Mouse (Mus musculus): ENCODE data around the gene Wscd1. TPM values are rescaled to one million over a fixed set of nuclear protein-coding genes. Genes with fewer than 3 reads are reported as not detected.
"Not testable (repeated sequence)": the region's sequence is repeated elsewhere in the genome, so short reads cannot be mapped to it uniquely, and the experiment has no call there.

Gene Wscd1
- polyA plus RNA-seq, 1 experiment: 0.05 TPM

DNA sequence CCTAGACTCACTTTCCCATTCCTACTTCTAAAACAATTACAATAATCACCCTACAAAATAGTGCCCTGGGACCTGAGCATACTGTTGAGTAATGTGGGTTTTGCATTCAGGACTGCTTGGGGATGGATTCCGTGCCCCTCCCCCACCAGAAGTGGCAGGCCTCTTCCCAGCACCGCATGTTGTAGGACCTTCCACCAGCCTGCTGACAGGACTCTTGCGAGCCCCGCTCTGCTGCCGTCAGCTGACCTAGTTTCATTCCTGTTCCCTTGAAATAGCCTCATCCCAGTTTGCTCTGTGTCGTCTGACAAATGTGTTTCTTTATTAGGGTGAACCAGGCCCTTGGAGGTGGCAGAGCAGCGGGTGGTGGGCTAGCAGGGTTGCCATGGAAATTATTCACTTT is 64.8 kb downstream of the Wscd1 start:
- no peak for TF ChIP-seq GATA1 (IDR thresholded peaks at IDR 0.05; ENCODE audit: low read length)
- TF ChIP-seq TAL1 (IDR thresholded peaks at IDR 0.05; ENCODE audit: low read length): no peak
- Histone ChIP-seq H3K4me1 (ENCODE audit: control insufficient read depth) (no peaks in the 10 kb centered on the region), H3K4me3 (replicated peaks) (no peak overlapping the region), H3K27me3 (ENCODE audit: control insufficient read depth) (no peaks in the 10 kb centered on the region), H3K9me3 (ENCODE audit: control insufficient read depth, low read length) (no peaks in the 10 kb centered on the region), H3K36me3 (ENCODE audit: control insufficient read depth) (no peaks in the 10 kb centered on the region)

DNA sequence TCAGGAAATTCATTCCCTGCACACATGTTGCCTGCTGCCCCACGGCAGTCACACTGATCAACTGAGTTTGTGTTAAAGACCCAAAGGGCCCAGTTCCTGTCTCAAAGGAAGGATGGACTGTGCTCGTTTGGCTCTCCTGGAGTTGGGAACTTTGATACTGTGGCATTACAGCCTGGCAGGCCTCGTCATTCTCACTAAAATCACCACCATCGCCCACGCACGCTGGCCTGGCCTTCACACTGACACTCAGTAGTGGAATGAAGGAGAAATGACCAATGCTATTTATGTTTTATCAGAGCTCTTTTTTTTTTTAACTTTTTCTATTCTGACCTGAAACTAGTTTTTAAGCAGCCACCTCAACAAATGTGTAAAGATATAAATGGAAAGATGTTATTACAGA is 65.6 kb downstream of the Wscd1 start:
- Histone ChIP-seq H3K36me3 (ENCODE audit: control insufficient read depth) (no peaks in the 10 kb centered on the region), H3K9me3 (ENCODE audit: control insufficient read depth, low read length) (no peaks in the 10 kb centered on the region), H3K4me3 (replicated peaks) (no peak overlapping the region), H3K4me1 (ENCODE audit: control insufficient read depth) (no peaks in the 10 kb centered on the region), H3K27me3 (ENCODE audit: control insufficient read depth) (no peaks in the 10 kb centered on the region)
- TF ChIP-seq GATA1 (IDR thresholded peaks at IDR 0.05; ENCODE audit: low read length) (no peak), TAL1 (IDR thresholded peaks at IDR 0.05; ENCODE audit: low read length) (no peak)

DNA sequence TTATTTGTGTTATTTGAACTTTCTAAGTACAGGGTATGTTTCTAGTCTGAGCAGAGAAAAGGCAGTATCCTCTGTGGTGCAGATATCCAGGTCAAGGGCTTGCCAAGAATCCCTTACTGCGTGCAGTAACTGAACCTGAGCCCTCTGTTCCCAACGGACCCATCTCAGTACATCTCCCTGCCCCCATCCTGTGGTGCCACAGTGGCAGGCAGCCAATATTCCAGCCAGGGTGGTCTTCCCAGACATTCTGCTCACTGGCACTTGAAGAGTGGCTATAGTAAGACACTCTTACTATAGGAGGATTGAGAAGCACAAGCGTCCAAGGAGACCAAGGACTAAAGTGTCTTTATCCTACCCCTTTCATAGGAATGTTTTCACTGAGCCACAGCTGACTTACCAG is 67.2 kb downstream of the Wscd1 start:
- no peaks in the 10 kb centered on the region for H3K36me3 ChIP-seq (ENCODE audit: control insufficient read depth)
- H3K9me3 ChIP-seq (ENCODE audit: control insufficient read depth, low read length): no peaks in the 10 kb centered on the region
- no peak for TF ChIP-seq TAL1 (IDR thresholded peaks at IDR 0.05; ENCODE audit: low read length)
- no peak for TF ChIP-seq GATA1 (IDR thresholded peaks at IDR 0.05; ENCODE audit: low read length)
- no peak overlapping the region for H3K4me3 ChIP-seq (replicated peaks)
- no peaks in the 10 kb centered on the region for H3K27me3 ChIP-seq (ENCODE audit: control insufficient read depth)
- no peaks in the 10 kb centered on the region for H3K4me1 ChIP-seq (ENCODE audit: control insufficient read depth)

DNA sequence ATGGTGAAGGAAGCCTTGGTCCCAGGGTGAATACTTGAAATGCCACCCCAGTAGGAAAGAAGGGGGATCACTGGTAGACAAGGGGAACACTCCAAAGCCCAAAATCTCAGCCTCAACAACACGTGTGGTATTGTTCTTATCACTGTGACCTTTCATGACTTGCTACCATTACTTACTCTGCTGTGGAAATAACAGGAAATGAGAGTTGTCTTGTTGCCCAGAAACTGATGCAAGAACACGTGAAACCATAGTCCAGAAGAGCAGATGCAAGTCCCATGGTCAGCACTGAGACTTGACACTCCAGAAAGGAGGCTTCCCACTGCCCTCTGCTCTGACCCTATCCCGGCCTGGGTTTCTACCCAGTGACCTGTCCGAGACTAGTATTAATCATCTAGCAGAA is 67.6 kb downstream of the Wscd1 start:
- no peaks in the 10 kb centered on the region for H3K27me3 ChIP-seq (ENCODE audit: control insufficient read depth)
- TF ChIP-seq GATA1 (IDR thresholded peaks at IDR 0.05; ENCODE audit: low read length) (no peak), TAL1 (IDR thresholded peaks at IDR 0.05; ENCODE audit: low read length) (no peak)

DNA sequence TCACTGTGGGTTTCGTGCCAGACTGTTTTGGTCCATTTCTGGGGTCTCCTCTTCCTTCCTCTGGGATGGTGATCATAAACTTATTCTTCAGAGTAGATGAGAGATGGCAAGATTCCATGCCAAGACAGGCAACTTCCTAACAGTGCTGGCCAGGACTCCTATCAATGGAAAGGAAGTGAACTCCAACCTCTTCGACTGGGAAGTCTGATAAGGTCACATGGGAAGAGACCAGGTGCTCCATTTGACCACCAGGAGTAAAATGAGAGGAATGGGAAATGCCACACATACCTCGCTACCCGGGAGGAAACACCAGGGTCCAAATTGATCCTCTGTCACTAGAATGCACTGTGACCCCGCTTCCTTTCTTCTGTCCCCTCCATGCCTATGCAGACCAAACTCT is 68.4 kb downstream of the Wscd1 start:
- Histone ChIP-seq H3K36me3 (ENCODE audit: control insufficient read depth) (no peaks in the 10 kb centered on the region), H3K4me1 (ENCODE audit: control insufficient read depth) (no peaks in the 10 kb centered on the region), H3K27me3 (ENCODE audit: control insufficient read depth) (no peaks in the 10 kb centered on the region), H3K9me3 (ENCODE audit: control insufficient read depth, low read length) (no peaks in the 10 kb centered on the region), H3K4me3 (replicated peaks) (no peak overlapping the region)
- TF ChIP-seq TAL1 (IDR thresholded peaks at IDR 0.05; ENCODE audit: low read length): no peak
- TF ChIP-seq GATA1 (IDR thresholded peaks at IDR 0.05; ENCODE audit: low read length): no peak

More for the DNA sequence above, 67.6 kb downstream of the Wscd1 start:
- Histone ChIP-seq H3K9me3 (ENCODE audit: control insufficient read depth, low read length) (no peaks in the 10 kb centered on the region), H3K36me3 (ENCODE audit: control insufficient read depth) (no peaks in the 10 kb centered on the region), H3K4me3 (replicated peaks) (no peak overlapping the region), H3K4me1 (ENCODE audit: control insufficient read depth) (no peaks in the 10 kb centered on the region)

DNA sequence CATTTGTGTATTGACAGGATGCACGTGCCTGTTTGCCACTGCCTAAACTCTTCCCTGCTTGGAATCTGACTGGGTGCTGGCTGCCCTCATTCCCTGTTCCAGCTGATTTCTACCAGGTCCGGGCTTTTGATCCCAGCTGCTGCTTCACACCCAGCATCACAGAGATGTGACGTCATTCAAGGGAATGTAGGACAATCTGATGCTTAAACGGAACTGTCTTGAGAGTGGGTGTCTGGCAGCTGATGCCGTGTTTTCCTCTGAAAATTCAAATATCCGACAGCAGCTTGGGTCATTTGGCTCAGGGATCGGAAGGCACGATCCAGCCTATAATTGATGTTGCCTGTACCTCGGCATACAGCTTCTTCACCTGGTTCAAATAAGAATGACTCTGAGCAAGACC is 70.2 kb downstream of the Wscd1 start:
- Histone ChIP-seq H3K4me1 (ENCODE audit: control insufficient read depth) (no peaks in the 10 kb centered on the region), H3K9me3 (ENCODE audit: control insufficient read depth, low read length) (no peaks in the 10 kb centered on the region), H3K27me3 (ENCODE audit: control insufficient read depth) (no peaks in the 10 kb centered on the region), H3K4me3 (replicated peaks) (no peak overlapping the region), H3K36me3 (ENCODE audit: control insufficient read depth) (no peaks in the 10 kb centered on the region)
- TF ChIP-seq TAL1 (IDR thresholded peaks at IDR 0.05; ENCODE audit: low read length) (no peak), GATA1 (IDR thresholded peaks at IDR 0.05; ENCODE audit: low read length) (no peak)

DNA sequence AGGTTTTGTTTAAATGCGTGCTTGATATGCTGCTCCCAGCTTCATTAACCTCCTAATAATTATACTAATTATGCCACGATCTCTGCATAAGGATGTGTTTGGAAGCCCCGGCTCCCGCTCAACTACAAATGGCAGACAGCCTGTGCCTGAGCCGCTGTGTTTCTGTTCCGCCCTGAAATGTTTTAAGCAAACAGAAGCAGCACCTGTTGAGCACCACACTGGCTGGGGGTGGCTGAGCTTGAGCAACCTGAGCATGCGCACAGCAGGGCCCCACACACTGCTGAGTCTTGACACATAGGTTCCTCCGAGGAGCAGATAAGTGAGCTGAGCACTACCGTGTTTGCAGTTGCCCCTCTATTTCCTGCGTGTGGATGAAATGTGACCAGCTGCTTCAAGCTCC is 71.1 kb downstream of the Wscd1 start:
- no peaks in the 10 kb centered on the region for H3K36me3 ChIP-seq (ENCODE audit: control insufficient read depth)
- H3K9me3 ChIP-seq (ENCODE audit: control insufficient read depth, low read length): no peaks in the 10 kb centered on the region
- no peak overlapping the region for H3K4me3 ChIP-seq (replicated peaks)
- no peaks in the 10 kb centered on the region for H3K4me1 ChIP-seq (ENCODE audit: control insufficient read depth)
- TF ChIP-seq TAL1 (IDR thresholded peaks at IDR 0.05; ENCODE audit: low read length): no peak
- TF ChIP-seq GATA1 (IDR thresholded peaks at IDR 0.05; ENCODE audit: low read length): no peak
- no peaks in the 10 kb centered on the region for H3K27me3 ChIP-seq (ENCODE audit: control insufficient read depth)

DNA sequence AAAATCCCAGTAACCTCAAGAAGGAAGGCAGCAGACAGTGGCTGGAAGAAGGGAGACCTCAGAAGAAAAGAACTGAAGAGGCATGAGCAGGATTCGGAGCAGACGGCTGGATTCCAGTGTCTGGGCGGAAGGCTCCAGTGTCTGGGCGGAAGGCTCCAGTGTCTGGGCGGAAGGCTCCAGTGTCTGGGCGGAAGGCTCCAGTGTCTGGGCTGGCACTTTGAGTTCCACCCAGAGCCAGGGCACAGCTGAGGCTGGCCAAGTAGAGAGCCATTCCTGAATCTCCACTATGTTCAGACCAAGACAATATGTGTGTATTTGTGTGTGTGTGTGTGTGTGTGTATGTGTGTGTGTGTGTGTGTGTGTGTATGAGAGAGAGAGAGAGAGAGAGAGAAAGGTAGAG is 71.8 kb downstream of the Wscd1 start:
- H3K4me1 ChIP-seq (ENCODE audit: control insufficient read depth); H3K36me3 ChIP-seq (ENCODE audit: control insufficient read depth); H3K4me3 ChIP-seq (replicated peaks); H3K27me3 ChIP-seq (ENCODE audit: control insufficient read depth); H3K9me3 ChIP-seq (ENCODE audit: control insufficient read depth, low read length): not testable (repeated sequence)

DNA sequence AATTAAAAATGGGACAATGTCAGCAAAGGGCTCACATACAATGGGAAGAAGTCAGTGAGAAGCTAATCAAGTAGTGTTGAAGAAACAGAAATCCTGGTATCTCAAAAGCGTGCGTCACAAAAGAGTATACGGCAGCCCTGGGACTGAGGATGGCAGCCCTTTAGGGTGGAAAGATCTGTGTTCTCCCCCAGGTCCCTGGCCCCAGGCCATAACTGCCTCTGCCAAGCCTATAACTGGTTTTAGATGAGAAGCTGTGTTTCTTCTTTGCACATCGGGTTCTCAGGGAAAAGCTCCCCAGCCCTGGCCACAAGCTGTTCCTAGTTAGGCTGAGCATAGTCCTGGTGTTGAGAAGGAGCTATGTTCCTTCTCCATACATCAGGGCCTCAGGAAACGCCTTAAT is 72.3 kb downstream of the Wscd1 start:
- Histone ChIP-seq H3K4me1 (ENCODE audit: control insufficient read depth) (no peaks in the 10 kb centered on the region), H3K27me3 (ENCODE audit: control insufficient read depth) (no peaks in the 10 kb centered on the region), H3K36me3 (ENCODE audit: control insufficient read depth) (no peaks in the 10 kb centered on the region), H3K9me3 (ENCODE audit: control insufficient read depth, low read length) (no peaks in the 10 kb centered on the region), H3K4me3 (replicated peaks) (no peak overlapping the region)
- TF ChIP-seq GATA1 (IDR thresholded peaks at IDR 0.05; ENCODE audit: low read length) (no peak), TAL1 (IDR thresholded peaks at IDR 0.05; ENCODE audit: low read length) (no peak)

DNA sequence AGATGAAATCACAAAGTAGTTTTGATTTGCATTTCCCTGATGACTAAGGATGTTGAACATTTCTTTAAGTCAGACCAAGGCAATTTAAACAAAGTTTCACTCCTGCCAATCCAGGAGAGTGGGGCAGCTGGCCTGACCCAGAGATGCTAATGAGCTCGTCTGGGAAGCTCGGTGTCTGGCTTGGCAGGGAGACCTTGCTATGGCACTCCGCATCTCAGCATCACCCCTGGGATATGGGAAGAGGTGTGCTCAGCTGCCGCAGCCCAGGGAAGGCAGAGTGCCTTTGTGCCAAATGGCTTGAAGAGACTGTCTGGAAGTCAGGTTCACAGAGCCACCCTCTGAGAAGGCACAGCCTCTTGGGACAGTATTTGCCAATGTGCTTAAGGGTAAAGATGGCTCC is 75.3 kb downstream of the Wscd1 start:
- H3K27me3 ChIP-seq (ENCODE audit: control insufficient read depth): no peaks in the 10 kb centered on the region
- no peaks in the 10 kb centered on the region for H3K9me3 ChIP-seq (ENCODE audit: control insufficient read depth, low read length)
- no peaks in the 10 kb centered on the region for H3K36me3 ChIP-seq (ENCODE audit: control insufficient read depth)
- no peak for TF ChIP-seq TAL1 (IDR thresholded peaks at IDR 0.05; ENCODE audit: low read length)
- no peak for TF ChIP-seq GATA1 (IDR thresholded peaks at IDR 0.05; ENCODE audit: low read length)
- H3K4me1 ChIP-seq (ENCODE audit: control insufficient read depth): no peaks in the 10 kb centered on the region
- no peak overlapping the region for H3K4me3 ChIP-seq (replicated peaks)
